Mouse (Mus musculus) gastrocnemius, postnatal 25 days (tissue): ENCODE data around the gene Med27. TPM values are rescaled to one million over a fixed set of nuclear protein-coding genes. Genes with fewer than 3 reads are reported as not detected.

Experiments
- DNase-seq: peaks from one replicate; pipeline ENCODE4 v3.0.0; 2022
- total RNA-seq, 2 experiments: library from RNA; stranded (reverse); gene quantifications; 1 replicate in 1 of 2; 2 replicates in 1 of 2; pipeline ENCODE4 v1.2.3; 2021

Gene Med27
- total RNA-seq, 2 experiments from 2014 or later: 12.0 to 12.1 TPM

DNA sequence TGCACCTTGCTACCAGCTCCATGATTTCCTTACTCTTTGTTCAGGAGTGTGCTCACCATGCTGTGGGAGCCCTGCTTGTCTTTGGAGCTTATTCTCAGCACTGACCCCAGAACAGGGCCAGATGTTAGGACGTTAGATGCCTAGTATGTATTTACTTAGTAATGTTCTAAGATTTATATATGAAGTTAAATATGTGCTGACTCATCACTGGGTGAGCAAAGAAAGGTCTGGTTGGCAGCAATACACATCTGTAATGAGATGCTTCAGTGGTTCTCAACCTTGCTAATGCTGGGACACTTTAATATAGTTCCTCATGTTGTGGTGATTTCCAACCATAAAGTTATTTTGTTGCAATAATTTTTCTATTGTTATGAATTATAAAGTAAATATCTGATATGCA lies 45.4 kb downstream of the Med27 start:
- no peak for DNase-seq

DNA sequence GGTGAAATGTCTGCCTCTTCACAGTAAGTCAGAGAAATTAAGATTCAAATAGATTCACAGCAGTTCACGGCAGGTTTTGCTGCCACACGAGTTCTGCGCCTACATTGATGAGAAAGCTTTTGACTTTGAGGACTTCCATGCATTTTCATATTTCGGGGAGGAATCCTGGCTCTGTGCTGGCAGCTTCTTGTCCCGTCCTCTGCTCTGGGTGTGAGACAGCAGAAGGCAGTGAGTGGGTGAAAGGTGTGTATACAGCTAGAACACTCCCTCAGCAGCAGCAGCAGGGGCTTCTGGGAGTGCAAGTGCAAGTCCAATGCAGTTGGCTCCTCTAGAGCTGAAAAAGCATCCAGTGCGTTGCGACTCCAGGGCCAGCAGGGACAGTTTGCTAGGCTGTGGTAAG lies 53.6 kb downstream of the Med27 start:
- DNase-seq: no peak

DNA sequence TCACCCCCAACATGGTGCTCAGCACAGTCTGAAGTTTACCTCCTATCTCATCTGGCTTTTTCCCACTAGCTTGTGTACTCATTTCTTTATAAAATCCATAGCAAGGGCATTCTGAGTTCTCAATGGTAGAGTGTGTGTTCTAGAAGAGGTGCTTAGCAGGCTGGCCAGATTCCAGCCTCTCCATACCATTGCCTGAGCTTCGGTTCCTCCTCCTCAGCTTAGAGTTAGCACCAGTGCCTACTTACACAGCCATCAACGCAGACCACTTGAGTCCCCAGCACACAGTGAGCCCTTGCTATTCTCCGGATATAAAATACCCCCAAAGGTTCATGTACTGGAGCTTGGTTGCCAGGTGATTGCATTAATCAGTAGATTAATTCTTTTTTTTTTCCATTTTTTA lies 54.2 kb downstream of the Med27 start:
- DNase-seq: no peak

DNA sequence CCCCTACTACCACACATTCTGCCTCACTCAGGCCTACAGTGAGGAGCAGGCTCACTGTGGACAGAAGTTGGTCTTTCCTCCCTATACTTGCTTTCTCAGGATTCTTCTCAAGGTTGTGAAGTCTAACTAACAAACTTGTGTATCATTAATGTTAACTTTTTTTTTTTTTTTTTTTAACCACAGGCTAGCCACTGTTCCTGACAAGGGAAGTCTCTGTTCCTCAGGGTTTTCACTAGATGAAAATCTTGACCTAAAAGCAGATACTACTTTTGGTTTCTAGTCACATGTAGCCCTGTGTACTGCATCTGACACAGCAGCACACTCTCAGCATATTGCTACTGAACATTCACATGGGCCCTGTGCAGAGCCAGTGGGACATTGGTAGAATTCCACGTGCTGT lies 55.2 kb downstream of the Med27 start:
- DNase-seq: no peak

DNA sequence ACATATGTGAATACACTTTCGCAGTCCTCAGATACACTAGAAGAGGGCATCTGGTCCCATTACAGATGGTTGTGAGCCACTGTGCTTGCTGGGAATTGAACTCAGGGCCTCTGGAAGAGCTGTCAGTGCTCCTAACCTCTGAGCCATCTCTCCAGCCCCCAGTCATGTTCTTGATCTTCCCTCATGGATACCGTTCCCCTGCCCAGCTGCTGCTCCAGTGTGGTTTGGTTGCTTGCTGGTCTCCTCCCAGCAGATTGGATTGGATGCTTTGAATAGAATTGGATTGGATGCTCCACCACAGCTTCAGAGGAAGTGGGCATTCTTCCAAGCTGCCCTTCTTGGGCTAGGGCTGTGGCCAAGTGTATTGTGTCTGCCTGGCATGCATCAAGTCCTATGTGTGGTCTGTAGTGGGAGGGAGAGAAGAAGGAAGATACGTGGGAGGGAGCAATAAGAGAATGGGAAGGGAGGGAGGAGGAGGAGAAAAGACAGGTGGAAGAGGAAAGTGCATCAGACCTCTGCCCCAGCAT lies 56.0 kb downstream of the Med27 start:
- DNase-seq: no peak

DNA sequence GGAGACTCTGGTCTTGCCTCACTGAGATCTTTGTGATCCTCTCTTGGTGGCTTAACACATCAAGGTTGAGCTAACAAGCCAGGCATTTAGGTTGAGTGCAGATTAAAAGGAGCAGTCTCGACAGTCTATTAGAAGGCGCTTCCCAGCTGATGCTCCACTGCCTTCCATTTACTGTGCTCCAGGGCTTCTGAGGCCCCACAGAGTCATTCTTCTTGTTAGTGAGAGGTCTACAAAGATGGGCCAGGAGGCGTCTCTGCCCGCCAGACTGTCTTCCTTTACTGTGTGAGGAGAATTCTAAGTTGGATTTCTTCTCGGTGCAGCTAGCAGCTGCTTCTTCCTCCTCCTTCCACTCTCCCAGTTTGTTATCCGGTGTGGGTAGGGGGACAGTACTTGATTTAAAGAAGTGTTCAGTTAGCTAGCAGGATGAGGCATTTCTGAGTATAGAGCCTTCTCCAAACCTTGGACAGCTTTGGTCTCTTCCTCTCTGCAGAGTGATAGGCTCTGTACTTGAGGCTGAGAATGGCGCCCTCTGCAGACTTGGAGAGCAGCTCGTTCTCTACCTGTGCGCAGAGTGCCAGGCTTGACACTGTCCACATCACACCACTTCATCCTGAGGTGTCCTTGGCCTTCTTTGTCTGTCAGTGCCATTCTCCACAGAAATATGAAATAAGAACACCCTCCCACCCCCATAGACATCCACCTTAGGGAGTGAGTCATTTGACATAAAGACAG lies 57.3 kb downstream of the Med27 start:
- DNase-seq: no peak

DNA sequence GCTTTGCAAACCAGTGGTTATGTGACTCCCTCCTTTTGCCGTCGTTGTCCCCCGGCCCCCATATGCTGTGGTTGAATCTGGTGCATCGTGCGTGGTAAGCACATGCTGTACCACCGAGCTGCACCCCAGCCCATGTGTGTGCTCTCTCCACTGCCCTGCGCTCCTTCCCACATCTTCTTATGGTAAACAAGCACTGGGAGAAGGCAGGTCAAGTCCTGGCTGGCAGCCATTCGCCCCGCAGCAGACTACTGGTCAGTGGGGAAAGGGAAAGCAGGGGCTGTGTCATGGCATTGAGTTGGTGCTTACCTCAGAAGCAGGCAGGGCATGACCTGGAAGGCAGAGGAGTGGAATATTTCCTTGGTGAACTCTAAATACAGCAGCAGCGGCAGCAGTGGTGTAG lies 58.3 kb downstream of the Med27 start:
- no peak for DNase-seq

DNA sequence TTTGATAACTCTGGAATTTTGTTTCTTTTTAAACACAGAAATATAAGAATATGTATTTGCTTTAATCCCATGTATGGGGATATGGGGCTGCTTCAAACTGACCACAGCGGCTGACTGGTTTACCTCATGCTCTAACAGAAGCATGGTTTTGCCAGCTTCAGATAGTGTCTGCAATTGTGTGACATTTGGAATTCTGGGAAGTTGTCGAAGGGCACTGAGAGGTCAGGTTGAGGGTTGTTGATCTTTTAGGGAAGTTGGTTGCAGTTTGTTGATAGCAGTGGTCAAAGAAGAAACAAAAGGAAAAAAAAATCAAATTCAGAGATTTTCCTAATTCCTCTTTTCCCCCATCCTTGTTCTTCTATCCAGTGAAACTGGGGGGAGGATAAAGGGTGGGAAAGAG lies 59.2 kb downstream of the Med27 start:
- no peak for DNase-seq

DNA sequence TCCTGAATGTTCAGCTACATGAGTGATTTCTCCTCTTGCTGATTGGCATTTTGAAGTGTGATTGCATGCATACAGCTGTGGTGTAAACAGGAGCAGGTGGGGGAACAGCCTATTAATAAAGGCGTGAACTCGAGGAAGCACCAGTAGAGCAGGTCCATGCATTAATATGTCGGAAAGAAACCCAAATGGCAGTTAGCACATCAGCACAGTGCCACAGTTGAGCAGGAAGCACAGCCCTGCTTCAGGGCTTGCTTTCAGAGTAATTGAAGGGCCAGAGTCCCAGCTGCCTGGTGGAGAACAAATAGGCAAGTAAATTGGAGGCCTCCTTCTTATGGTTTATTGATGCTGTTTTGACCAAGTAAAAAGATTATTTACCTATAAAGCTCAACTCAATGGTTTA lies 60.7 kb downstream of the Med27 start:
- DNase-seq: no peak

DNA sequence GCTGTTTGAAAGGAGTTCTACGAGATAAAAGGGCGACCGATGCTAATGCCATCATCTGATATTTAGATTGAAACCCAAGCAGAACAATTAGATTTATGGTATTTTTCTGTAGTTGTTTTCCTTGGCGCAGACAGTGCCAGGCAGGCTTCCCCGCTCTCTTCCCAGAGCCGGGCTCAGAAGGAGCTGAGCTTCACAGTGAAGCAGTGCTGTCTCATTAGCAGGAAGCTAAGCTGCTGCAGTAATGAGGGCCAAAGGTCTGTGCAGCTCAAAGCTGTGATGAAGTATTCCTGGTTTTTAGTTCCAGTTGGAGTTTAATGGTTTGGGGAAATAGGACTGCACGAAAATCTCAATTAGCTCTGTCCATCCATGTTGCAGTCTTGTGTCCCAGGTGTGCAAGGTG lies 61.1 kb downstream of the Med27 start:
- no peak for DNase-seq

DNA sequence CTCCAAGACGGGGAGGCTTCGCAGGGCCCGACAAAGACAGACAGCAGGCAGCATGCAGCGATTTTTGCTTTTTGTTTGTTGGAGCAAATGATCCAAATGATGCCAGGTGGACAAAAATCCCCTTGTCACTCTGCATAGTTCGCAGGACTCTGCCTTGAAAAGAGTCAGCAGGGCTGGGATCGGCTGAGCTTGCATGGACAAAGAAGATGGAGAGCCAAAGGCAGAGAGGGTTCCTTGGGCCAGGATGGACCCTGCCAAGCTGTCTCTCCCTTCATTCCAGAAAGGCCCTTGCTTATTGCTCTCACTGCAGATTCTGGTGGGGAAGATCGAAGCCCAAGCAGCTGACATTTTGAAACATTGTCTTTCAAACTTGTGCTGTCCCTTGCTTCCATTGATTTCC lies 64.3 kb downstream of the Med27 start:
- DNase-seq: no peak

DNA sequence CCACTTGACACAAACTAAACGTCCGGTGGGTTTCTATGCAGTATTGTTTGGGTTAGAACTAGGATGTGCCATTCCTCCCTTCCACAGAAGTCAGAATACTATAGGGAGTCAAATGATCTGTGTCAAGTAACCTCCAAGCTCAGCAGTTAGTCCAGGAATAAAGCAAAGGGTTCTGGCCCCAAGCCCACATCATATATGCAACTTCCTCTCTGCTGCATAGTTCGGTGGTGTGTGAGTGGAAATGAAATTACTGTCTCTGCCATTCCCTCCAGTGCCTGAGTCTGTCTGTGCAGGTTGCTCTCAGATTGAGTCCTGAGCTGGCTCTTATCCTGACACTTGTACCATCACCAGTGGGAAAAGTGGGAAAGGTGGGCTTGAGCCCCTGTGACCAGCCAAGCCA lies 65.8 kb downstream of the Med27 start:
- DNase-seq: no peak

DNA sequence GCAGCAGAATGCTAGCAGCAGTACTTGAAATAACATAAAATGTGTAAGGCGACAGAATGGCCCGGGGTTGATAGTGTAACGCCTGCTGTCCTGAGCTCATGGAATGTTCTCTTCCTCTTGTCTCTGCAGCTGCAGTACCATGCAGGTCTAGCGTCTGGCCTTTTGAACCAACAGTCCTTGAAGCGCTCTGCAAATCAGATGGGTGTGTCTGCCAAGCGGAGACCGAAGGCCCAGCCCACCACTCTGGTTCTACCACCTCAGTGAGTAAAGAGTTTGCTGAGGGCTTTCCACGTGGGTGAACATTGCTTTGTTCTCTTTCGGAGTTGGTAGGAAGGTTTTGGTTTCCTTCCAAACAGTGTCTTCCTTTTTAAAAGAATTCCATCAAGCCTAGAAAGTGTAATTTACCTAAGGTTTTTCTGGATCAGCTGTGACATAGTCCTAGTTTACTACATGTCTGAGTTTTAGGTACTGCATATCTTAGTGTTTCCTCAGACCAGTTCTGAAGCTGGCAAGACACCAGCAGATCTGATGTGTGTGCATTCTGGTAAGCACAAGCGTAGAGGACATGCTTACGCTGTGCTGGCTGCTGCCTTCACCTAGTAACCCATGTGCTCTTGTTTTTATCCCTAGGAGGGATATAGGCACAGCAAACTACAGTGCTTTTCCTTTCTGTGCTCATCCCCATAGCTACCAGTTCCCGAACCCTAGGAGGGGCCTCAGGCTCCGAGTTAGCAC lies 66.8 kb downstream of the Med27 start:
- no peak for DNase-seq

DNA sequence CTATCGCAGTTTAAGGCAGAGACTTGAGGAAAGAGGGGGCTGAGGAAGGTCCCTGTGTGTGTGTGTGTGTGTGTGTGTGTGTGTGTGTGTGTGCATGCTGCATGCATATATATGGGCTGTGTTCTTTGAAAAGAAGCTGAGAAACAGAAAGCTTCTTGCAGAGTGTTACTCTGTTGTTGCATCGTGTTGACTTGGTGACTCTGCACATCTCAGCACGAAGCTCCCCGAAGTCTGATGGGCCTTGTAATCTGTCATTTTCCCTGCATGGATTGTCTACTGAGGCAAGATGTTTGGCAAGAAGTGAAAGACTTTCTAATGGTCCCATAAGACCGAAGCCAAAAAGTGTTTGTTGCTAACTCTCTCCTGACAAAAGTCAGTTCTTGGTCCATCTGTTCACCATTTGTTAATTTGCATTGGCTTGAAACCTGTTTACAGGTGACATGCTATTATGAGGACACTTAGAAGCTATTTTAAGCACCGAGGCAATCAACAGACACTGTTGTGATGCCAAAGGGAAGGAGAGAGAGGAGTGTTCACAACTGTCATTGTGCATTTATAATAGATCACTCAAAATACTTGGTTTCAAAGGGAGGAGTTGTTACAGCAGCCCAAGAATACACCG lies 68.3 kb downstream of the Med27 start:
- no peak for DNase-seq

DNA sequence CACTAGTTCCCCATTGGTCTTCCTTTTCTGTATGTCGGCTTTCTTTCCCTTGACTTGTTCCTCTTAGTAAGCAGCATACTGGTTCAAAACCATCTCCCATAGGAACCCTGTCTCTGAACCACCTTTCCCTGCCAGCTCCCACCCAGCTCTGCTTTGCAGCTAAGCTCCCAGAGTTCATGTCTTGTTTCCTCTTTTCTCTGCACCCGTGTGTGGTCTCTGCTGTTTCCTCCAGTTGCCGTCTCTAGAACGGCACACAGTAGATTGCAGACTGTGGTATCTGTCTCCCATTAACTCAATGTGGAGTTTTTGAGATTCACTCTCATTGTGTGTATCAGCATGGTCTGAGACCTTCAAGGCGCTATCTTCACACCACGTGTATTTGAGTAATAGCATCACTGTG lies 71.9 kb downstream of the Med27 start:
- DNase-seq: no peak

DNA sequence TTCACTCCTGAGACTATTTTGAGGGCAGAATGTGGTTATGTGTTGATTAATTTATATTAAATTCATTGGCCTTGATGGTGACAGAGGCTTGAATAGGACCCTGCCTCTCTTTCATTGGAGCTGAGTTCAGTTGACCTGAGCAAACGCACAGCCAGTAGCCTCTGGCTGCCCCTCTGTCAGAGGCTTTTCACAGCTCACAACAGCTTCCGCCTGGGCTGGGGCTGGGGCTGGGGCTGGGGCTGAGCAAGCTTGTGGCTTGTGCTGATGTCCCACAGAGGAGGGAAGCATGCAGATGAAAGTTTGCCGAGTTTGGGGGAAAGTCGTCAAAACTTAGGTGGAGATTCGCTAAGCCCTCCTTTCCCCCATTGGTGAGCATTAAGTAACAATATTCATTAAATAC lies 72.8 kb downstream of the Med27 start:
- no peak for DNase-seq

DNA sequence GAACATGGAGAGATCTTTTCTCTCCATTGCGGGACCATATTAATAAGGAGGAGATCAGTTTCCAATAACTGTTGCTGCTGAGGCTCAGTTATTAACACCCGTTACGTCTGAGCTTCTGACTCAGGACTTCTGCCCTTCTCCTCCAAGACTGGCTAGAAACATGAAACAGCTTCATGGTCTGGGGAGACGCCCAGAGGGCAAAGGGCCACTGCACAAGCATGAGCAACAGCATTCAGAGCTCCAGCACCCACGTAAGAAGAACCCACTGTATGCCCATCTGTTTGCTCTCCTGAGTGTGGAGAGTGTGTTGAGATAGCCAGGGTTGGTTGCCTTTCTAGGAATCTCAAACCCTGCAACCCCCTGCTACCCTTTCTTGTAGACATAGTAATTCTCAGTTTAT lies 73.3 kb downstream of the Med27 start:
- peak; percentile 51 for DNase-seq

DNA sequence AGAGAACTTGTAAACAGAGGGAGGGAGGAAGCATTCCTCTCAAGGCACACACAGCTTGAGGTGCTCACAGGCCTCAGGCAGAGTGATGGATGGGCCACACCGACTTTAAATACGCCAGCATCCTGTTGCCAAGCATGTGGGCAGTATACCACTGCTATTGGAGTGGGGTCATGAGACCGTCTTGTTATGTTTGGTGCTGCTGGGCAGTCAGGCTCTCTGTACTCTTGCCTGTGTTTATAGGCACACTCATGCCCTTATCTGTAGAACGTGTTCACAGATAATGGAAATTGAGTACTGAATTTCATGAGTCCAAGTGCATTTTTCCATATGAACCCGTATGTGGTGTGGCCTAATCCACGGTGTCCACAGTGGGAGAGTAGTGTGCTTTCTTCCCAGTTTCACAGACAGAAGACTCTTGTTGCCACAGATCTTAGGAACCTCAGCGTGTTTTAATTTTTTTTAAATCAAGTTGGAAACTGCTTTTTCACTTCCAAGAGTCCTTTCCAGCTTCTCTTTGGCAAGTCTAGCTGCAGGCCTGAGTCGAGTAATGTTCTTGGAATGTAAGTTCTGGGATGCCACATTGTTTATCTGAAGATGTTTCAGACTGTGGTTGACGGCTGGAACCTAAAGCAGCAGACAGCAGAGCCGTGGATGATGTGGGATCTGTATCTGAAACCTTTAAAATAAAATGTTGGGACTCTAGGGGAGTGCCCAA lies 75.7 kb downstream of the Med27 start:
- DNase-seq: no peak

DNA sequence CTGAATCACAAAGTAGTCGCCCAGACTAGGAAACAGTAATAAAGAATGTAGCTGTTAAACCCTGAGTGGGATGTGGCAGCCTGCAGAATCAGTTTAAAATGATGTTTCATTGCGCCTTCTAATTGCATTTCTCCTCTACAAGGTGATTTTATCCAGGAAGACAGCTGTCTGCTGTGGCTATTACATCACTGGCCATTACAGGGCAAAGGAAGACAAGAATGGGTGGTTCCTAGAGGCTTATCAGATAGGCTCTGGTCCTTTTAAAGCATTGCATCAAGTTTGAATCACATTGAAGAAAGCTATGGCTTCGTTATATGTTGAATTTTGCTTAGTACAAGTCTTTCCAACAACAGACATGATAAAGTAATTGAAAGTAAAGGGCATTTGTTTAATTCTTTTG lies 76.4 kb downstream of the Med27 start:
- no peak for DNase-seq

DNA sequence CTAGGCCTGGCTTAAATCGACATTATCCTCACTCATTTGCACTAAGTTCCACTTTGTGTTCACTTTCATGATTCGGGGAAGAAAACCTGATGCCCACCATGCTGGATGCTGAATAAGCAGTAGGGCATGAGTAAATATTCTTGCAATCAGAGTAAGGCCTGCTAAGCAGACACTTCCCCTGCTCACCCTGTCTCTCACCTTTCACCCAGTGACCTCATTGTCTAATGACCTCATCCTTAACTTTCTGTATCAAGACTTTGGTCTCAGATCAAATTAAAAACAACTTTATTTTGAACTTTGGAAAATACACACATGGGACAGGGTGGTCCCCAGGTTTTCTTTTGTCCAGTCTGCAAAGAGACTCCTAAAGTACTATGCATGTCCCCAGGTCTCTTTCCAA lies 78.8 kb downstream of the Med27 start:
- DNase-seq: no peak

DNA sequence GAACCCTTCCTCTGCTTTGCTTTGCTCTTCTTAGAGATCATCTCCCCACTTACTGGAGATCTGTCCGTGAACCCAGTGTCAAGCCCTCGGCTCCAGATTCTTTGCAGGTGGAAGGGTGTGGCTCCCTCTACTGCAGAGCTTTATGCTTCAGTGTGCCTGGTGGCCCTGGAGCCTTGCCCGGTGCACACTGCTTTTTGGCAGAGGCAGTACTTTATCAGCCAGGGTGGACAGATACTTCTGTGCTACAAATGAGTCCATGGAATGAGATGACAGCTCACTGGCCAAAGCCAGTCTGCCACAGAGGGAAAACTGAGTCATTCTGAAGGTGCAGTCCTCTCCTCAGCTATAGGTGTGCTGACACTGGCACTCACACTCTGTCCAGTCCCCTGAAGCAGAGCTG lies 80.1 kb downstream of the Med27 start:
- DNase-seq: peak; percentile 23

DNA sequence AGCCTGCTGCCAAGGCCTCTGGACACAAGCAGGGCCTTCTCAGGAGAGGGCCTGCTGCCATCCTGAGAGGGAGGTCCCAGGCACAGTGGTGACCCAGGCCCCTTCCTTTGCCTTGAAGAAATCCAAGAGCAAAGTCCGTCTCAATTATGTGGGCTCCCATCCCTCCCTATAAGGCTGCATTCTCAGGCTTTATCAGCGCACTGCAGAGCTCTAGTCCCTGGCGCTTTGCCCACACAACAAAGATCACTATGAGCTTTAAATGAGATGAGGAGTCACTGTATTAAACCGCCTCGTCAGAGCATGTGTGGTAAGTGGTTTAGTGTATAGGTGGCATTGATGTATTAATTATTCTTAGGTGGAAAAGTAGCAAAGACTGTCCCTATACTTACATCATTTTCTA lies 85.9 kb downstream of the Med27 start:
- no peak for DNase-seq

DNA sequence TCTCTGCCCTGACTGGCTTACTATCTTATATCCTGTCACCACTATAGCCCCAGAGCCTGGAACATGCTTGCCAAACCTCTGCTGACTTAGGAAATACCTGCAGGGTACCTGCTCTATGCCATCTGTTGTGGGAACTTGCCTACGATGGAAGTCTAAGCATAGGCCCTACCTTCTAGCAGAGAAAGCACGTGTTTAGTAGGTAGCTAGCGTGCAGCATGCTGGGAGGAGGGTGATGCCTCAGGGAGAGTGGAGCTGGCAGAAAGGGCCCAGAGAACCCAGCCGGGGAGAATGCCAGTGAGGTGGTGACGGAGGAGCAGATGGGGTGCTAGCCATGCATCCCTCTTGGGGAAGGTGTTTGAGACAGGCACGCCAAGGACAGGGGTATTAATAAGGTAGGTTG lies 89.8 kb downstream of the Med27 start:
- no peak for DNase-seq
